Mouse (Mus musculus) effector memory CD4-positive, alpha-beta T cell, adult 7 months (primary cell): Measurements from ENCODE around the gene Krt75. TPM values are rescaled to one million over a fixed set of nuclear protein-coding genes. Genes with fewer than 3 reads are reported as not detected.

Experiments
- polyA plus RNA-seq: library from polyadenylated mRNA; unstranded; fragments of 100-300 nt; shearing (Covaris generic); gene quantifications from one replicate; pipeline ENCODE4 v1.2.1, GENCODE M21; 2017

The Krt75 gene
- polyA plus RNA-seq, result 0.61 TPM

DNA sequence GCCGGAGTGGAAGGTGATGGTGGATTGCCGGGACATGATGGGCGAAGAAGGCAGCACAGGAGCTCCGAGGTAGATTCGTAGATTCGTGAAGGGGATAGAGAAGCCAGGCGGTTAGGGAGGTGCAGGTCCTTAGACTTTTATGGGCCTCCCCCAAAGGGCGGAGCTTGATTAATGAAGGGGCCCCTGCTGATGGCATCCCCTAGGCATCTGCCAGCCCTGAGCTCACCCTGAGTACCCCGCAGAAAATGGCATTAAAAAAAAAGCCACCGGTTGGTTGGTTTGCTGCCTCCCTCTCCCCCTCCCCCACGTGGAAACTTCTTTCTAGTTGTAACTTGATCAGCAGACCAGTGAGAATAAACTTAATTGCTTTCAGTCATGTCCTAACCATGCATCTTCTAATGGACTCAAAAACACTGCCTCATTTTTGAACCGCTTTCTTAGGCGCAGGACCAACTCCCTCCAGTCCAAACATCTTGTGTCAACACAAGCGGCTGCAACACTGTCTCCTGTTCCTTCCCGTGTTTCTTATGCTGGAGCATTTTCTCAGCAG lies at the start of gene Krt75:
TSS of gene Krt75 (minus strand) at position 109 of the 550 bp plus-strand sequence.

GRCm38 (mm10) chr15:101562850-101563249 lies 10.9 kb downstream of the Krt75 start, which contains the start of gene Krt90:
Krt90 (minus strand) TSS chr15:101562950.

DNA sequence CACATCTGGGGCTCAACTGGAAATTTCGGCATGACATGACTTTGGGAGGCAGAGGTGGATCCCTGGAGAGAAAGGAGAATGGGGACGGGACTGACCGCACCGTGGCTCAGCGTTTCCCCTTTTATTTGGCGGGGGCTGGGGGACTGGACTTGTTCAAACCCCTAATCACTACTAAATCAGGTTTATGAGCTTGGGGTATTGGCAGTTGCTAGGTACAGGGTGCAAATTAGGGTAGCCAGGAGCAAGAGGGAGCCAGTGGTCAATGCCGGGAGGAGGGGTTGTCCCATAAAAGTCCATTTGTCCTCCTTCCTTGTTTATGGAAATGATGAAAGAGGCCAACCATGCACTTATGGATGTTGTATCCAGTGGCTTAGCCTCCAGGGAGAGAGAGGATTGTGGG lies 23.1 kb downstream of the Krt75 start, which contains the start of gene Krt82:
TSS of gene Krt82 (minus strand) at position 101 of the 400 bp plus-strand sequence.

DNA sequence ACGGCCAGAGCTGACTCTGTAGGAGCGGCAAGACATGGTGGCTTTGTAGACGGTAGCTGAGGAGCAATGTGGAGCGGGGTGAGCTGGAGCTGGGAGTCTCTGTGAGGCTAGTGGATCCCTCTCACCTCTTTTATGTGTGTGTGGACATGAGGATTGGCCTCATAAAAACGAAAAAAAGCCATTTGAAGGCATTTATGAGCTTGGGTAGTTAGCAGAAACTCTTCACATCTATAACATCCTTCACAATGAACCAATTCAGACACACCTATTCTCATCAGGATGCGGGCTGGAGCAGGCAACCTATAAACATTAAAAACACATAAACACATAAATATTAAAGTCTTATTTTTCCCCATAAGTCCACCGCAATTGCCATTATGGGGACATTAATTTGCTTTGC lies 41.0 kb downstream of the Krt75 start, which contains the start of gene Krt84:
TSS of gene Krt84 (minus strand) at position 101 of the 400 bp plus-strand sequence.

GRCm38 (mm10) chr15:101517161-101517560 lies 56.5 kb downstream of the Krt75 start, which contains the start of gene Gm49425:
Gm49425 (minus strand) TSS chr15:101517261.

Other genes starting within 250 kb of the Krt75 start
- gene Krt80, start 203.7 kb downstream of the Krt75 start, polyA plus RNA-seq, result 0.46 TPM
- gene Krt7, start 162.9 kb downstream of the Krt75 start, polyA plus RNA-seq, result 0.21 TPM
- not detected for gene Krt87, start 135.1 kb downstream of the Krt75 start, polyA plus RNA-seq
- gene Krt88, start 126.2 kb downstream of the Krt75 start, polyA plus RNA-seq, result not detected
- not detected for gene Krt81, start 110.2 kb downstream of the Krt75 start, polyA plus RNA-seq
- gene Krt86, start 100.4 kb downstream of the Krt75 start, polyA plus RNA-seq, result not detected
- gene Krt83, start 82.4 kb downstream of the Krt75 start, polyA plus RNA-seq, result 21.6 TPM
- not detected for gene Gm49425, start 56.6 kb downstream of the Krt75 start, polyA plus RNA-seq
- gene Krt84, start 41.1 kb downstream of the Krt75 start, polyA plus RNA-seq, result not detected
- gene Krt82, start 23.2 kb downstream of the Krt75 start, polyA plus RNA-seq, result not detected
- not detected for gene Krt90, start 11.0 kb downstream of the Krt75 start, polyA plus RNA-seq
- not detected for gene Gm5414, start 54.3 kb upstream of the Krt75 start, polyA plus RNA-seq
- not detected for gene Gm5478, start 73.5 kb upstream of the Krt75 start, polyA plus RNA-seq
- gene Krt6b, start 106.4 kb upstream of the Krt75 start, polyA plus RNA-seq, result not detected
- gene Krt6a, start 120.4 kb upstream of the Krt75 start, polyA plus RNA-seq, result not detected
- gene Krt5, start 139.0 kb upstream of the Krt75 start, polyA plus RNA-seq, result not detected
- not detected for gene Krt71, start 169.2 kb upstream of the Krt75 start, polyA plus RNA-seq
- gene Krt72, start 212.6 kb upstream of the Krt75 start, polyA plus RNA-seq, result not detected
- 0.17 TPM for gene Krt73, start 228.4 kb upstream of the Krt75 start, polyA plus RNA-seq
- gene Krt2, start 244.3 kb upstream of the Krt75 start, polyA plus RNA-seq, result not detected